Mouse (Mus musculus) liver, adult (tissue): ENCODE data around the gene Iqcf3.

ENCODE experiments used
- GATA4 ChIP-seq: IDR thresholded peaks from 2 replicates; pipeline ENCODE4 v1.6.1; 2014; ENCODE audit warnings: mild to moderate bottlenecking, low read length; ENCODE audit not compliant: insufficient replicate concordance

Gene Iqcf3

DNA sequence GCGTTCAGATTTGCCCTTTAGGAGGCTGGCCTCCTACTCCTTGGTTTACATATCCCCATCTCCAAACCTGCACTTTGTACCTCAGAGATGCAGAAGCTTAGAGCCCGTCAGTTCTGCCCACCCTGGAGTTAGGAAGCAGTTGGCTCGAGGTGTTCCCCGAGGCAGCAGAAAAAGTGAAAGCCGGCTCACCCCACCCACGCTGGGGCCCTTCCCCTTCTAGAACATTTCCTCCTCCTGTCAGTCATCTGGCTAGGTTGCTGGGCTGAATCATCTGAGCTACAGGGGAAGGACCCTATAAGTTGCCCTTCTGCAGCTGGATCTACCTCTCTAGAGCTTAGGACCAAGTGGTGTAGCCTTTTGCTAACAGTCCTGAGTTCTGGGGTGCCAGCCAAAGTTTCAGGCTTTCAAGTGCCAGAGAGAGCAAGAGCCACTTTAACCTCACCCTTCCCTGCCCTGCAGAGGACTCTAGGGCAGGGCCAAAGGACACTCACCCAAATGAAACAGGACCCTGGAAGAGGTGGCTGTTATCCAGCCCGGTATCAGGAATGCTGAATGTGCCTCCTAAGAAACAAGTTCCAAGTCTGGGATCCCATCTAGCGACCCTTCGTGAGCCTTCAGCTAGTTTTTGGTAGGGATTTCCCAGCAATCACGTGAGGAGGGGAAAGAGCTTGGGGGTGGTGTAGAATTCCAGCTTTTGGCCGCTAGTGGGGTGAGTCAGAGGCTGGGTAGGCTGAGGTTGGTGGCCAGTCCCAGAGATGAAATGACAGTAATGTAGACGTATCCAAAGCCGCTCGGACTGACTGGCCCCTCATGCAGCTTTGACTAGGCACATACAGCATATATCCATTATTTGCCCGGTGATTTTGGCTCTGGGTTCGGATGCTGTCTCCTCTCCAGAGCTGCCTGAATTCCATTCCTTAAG lies 85.2 kb downstream of the Iqcf3 start:
- no peak for TF ChIP-seq GATA4

DNA sequence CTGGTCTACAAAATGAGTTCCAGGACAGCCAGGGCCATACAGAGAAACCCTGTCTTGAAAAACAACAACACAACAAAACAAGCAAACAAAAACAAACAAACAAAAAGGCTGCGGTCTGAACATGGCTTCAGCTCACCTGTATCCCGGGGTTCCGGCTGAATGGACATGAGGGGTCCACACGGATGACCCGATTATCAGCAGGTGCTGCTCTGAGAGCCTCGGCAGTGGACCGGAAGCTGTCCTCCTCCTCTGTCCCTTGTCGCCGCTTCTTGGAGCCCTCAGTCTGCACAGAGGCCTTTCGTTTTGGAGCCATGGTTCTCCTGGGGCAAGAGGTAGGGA lies 85.8 kb downstream of the Iqcf3 start, which contains the start of gene Rrp9:
Rrp9 (plus strand) TSS at position 301 of the 339 bp plus-strand sequence.
- TF ChIP-seq GATA4 = no peak

DNA sequence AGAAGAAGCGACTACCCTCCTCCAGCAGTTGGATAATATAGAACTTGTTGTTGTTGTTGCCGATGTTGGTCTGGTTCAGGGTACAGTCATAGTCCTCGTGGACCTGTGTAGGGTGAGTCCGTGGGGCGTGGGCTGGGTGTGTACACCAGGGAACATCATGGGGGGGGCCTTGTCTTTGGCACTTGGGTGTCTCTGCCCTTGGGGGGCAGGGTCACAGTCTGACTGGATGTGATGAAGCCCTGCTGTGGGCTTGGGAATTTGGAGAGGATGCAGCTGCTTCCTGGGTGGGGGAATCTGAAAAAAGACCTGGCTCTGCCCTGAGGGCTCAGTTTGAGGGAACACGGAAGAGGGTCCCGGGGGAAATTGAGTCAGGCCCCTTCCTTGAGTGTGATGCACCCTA lies 86.4 kb downstream of the Iqcf3 start:
- TF ChIP-seq GATA4 = no peak

DNA sequence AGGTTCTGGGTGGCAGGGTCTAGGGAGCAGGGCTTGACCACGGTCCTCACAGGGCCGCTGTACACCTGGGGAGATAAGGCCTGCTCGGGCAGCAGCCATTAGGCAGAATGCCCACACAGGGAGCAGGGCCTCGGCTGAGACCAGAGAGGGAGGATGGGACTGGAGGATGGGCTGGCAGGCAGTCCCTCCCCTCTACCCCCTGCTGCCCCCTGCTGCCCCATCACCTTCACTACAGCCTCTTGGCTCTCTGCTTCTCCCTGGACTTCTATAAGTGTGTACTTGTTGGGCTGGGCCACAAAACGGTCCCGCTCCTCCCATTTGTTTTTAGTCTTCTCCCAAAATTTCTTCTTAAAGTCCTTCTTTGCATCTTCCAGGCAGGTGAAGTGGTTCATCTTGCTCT lies 87.0 kb downstream of the Iqcf3 start:
- TF ChIP-seq GATA4 = peak; percentile 17; the same call in 1 of the 2 replicates

DNA sequence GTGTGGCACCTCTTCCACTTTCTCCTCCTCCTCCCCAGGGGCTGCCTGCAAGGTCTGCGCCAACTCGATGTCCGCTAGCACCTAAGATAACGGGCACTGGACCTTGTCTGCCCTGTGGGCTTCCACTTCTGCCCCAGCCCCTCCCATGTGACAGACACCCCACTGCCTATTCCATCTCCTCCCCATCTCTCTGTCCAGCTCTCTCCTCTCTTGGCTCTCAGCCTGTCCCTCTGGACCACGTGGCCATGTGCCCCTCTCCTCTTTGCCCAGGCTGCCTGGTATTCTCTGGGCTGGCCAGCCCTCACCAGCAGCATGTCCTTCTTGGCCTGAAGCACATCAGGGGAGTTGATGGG lies 87.7 kb downstream of the Iqcf3 start:
- TF ChIP-seq GATA4 = no peak

DNA sequence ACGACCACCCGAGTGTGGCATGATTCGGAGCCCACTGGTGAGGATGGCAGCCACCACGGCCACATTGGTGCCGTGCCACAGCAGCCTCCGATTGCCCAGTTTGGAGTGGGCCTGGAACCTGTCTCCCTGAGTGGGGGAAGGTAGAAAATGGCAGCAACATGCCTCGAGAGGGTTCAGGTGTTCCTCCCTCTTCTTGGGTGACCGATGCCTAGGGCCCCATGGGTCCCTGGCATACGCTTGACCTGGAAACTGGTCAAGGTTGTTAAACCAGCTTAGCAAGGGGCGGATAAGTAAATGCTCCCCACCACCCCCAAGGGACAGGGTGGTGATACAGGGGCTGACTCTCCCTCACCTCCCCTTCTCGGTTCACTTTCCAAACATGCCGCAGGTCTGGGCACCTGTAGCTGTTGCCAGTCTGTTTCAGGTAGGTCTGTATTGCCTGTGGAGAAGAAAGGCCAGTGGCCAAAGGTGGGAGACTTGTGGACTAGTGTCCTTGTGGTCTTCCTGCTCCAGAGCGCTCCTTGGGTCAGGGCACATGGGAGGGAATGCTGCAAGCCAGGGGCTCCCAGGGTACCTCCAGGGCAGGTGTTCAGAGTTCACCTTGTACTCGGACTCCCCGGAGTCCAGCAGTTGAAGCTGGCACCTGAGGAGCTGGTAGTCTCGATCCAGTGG lies 88.2 kb downstream of the Iqcf3 start:
- TF ChIP-seq GATA4 = no peak

DNA sequence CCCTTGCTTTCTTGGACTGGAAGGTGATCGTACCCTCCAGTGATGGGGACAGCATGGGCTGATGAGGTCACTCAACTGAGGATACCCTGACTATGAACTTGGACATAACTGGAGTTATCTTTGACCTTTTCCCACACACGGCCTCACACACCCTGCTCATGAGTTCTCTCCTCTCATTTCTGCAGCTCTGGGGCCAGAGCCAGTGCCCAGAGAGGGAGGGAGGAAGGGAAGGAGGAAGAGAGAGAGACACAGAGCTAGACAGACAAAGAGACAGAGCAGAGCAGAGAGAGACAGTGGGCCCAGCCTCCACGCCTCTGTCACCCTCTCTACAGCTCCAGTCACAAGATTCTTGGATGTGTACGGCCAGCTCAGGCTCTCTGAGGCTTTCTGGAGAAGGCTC lies 89.1 kb downstream of the Iqcf3 start:
- TF ChIP-seq GATA4 = no peak

DNA sequence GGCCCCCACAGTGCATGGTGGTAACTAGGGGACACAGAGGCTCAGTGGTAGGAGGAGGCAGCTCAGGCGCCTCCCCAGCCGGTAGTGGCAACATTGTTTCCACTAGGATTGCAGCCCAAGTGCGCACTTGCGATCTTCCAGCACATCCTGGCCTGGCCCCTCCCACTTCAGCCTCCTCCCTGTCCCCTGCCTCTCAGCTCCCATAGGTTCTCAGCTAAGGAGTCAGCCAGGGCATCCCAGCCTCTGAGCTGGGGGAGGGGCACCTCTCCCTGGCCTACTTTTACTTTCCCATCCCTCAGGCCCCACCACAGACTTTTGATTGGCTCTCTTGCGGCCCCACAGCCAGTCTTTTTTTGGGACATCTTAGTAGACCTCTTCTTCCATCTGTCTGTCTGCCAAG lies 89.5 kb downstream of the Iqcf3 start:
- TF ChIP-seq GATA4 = no peak

DNA sequence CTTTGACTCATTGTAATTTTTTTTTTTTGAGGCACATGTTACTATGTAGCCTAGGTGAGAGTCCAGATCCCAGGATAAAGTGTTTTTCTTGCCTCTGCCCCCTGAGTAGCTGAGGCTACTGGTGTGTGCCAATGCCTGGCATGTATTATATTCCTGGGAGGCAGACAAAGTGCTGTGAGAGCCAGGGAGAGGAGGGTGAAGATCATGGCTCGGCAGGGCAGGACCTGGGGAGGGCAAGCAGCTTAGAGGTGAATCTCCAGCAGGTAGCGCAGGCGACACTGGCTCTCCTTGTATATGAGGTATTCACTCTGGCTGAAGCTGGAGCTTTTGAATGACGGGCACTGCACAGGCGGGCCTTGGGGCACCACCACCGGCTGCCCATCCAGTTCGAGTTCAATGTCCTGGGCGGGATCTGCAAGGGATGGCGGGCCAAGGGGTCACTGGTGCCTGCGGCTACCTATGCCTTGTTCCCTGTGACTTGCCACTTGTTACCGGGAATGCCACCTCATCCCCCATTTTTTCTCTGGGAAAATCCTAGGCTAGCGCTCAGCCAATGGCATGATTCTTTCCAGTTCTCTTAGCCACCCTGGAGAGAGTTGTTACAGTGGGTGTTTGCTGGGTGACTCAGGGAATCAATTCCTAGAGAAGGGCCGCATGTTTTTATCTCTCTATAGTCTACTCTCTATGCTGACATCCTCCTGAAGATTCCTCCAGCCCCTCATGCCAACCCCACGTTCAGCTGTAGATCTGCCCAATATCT lies 90.3 kb downstream of the Iqcf3 start:
- no peak for TF ChIP-seq GATA4

DNA sequence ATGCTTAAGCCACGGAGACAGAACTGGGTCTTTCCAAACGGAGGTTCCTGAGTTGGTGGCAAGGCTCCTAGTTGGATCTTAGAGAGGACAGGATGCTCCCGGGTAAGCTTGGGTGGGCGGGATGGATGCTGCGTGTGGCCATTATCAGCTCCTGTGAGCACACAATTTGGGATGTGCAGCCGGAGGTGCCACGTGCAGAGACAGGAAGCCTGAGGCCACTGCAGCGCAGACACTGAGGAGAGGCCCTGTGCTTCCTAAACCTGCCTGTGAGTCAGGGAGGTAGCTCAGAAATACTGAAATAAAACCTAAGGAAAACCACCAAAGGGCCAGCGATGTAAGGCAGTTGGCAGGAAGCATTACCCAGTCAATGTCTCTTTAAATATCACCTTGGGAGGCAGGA lies 91.7 kb downstream of the Iqcf3 start:
- no peak for TF ChIP-seq GATA4

DNA sequence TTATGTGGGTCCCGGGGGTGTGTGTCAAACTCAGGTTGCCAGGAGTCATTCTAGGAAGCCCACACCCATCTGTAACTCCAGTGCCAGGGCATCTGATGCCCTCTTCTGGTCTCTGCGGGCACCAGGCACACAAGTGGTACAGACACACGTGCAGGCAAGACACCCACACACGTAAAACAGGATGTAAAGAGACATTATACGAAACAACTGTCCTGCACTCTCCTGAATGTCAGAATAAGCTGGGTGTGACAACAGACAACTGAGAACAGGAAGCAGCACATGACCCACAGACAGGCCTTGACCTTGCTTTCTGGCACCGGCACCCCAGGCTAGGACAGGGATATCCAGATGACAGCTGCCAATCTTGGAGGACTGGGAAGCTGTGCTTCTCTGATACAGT lies 92.1 kb downstream of the Iqcf3 start:
- no peak for TF ChIP-seq GATA4

DNA sequence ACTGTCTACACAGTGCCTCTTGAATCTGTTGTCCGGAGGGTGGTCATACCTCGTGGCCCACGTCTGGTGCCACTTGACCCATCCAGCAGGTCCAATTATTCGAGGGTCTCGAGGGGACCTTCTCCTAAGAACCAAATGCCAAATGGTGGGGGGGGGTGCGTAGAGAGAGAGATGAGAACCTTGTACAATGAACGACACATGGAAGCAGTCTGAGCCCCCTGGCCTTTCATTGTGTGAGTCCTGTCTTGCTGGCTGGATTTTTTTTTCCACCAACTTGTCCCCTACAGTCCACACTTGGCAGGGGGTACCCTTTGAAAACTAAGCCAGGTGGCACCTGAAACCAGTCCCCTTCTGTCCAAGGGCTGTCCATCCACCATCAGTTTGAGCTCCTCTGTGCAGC lies 93.7 kb downstream of the Iqcf3 start:
- TF ChIP-seq GATA4 = no peak

DNA sequence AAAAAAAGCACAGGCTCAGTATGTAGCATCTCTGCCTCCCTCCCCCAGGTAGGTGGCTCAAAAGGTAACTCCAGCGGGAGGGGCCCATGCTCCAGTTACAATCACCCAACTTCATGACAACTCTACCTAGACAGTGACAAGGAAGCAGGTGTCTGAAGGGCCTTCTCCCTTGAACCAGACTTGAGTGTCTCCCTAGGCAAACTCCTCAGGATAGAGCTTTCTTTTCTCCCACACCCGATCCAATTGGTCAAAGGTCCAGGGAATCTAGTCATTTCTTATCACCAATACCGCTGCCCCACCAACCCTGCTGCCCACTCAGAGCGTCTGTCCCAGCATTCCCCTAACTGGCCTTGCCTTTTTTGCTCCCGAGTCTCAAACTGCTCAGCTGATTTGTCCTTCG lies 94.7 kb downstream of the Iqcf3 start:
- TF ChIP-seq GATA4 = no peak

DNA sequence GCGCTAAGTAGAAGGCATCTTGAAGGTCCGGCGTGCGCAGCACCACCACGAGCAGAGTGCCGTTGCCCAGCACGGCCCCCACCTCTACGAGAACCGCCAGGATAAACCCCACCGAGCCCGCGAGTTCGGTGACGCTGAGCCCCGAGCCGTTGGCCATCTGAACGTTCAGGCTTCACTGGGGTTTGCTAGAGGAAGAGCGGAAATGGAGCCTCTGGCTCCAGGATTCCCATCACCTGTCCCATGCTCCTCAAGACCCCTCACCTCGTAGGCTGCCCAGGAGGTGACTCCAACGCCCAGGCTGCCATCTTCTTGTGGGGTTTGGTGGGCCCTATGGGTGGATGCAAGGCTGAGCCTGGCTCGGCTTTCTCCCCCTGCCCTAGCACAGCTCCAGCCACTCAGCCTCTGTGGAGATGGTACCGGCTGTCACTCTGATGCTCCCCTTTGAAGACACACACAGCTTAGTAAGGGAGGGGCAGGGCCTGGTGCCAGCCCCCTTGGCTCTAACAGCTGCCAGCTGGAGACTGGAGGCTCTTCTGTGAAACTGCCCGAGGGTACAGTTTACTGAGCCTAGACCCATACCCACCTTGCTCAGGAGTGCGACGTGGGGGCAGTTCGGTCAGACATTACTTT lies 95.7 kb downstream of the Iqcf3 start, which contains the start of gene Gpr62:
Gpr62 (minus strand) TSS at position 368 of the 630 bp plus-strand sequence.
- no peak for TF ChIP-seq GATA4
